Mouse (Mus musculus) forebrain, embryonic 11.5 days (tissue): ENCODE results near the gene Cdkn1a. TPM values are rescaled to one million over a fixed set of nuclear protein-coding genes. Genes with fewer than 3 reads are reported as not detected.

Source experiments
- ATAC-seq: fragments of 200-750 bp; cut with Nextera tagmentation; replicated peaks from 2 replicates; pipeline ENCODE4 v1.8.0; 2017; ENCODE audit warnings: moderate TSS enrichment; ENCODE audit not compliant: low FRiP score
- DNase-seq: peaks from one replicate; pipeline ENCODE4 v3.0.0-alpha.2; 2017; ENCODE audit warnings: low spot score
- H3K27ac ChIP-seq: fragments of 300-500 bp; sonication (generic); 2 replicates; pipeline ENCODE4 v1.5.1; 2014; ENCODE audit warnings: low read depth, low read length
- H3K27me3 ChIP-seq: fragments of 300-500 bp; sonication (generic); 2 replicates; pipeline ENCODE4 v1.6.1; 2014; ENCODE audit warnings: mild to moderate bottlenecking, low read length, mixed read lengths; ENCODE audit not compliant: control insufficient read depth, insufficient read depth
- H3K36me3 ChIP-seq: fragments of 300-500 bp; sonication (generic); 2 replicates; pipeline ENCODE4 v1.6.1; 2014; ENCODE audit warnings: mild to moderate bottlenecking, low read length, moderate library complexity, mixed read lengths; ENCODE audit not compliant: control insufficient read depth, insufficient read depth
- H3K4me1 ChIP-seq: fragments of 300-500 bp; sonication (generic); replicated peaks from 2 replicates; pipeline ENCODE4 v1.6.1; 2014; ENCODE audit warnings: low read length, mixed read lengths; ENCODE audit not compliant: control insufficient read depth, insufficient read depth
- H3K4me2 ChIP-seq: fragments of 300-500 bp; sonication (generic); 2 replicates; pipeline ENCODE4 v1.6.1; 2014; ENCODE audit warnings: low read depth, mild to moderate bottlenecking, low read length, moderate library complexity, mixed read lengths; ENCODE audit not compliant: severe bottlenecking
- H3K4me3 ChIP-seq: fragments of 300-500 bp; sonication (generic); 2 replicates; pipeline ENCODE4 v1.5.1; 2014; ENCODE audit warnings: low read depth, low read length
- H3K9ac ChIP-seq: fragments of 300-500 bp; sonication (generic); 2 replicates; pipeline ENCODE4 v1.6.1; 2014; ENCODE audit warnings: low read length
- H3K9me3 ChIP-seq: fragments of 300-500 bp; sonication (generic); 2 replicates; pipeline ENCODE4 v1.6.1; 2016; ENCODE audit warnings: low read length, mixed read lengths; ENCODE audit not compliant: control insufficient read depth
- WGBS: fragments of 180-500 bp; shearing (Covaris S2); extraction: QIAGEN DNeasy Blood & Tissue Kit; methylation state at CpG from one replicate; pipeline ENCODE4 v1.1.7; 2014; 5-methylcytosine and 5-hydroxymethylcytosine counted together
- polyA plus RNA-seq: library from polyadenylated mRNA; unstranded; fragments of >200 nt; fragmentation: Nextera tagmentation; extraction: Ambion mirVana; gene quantifications from 2 replicates; pipeline ENCODE4 v1.2.1, GENCODE M21; 2014

Cdkn1a gene
- polyA plus RNA-seq, 1 experiment from 2014 or later = 27.3 TPM

DNA sequence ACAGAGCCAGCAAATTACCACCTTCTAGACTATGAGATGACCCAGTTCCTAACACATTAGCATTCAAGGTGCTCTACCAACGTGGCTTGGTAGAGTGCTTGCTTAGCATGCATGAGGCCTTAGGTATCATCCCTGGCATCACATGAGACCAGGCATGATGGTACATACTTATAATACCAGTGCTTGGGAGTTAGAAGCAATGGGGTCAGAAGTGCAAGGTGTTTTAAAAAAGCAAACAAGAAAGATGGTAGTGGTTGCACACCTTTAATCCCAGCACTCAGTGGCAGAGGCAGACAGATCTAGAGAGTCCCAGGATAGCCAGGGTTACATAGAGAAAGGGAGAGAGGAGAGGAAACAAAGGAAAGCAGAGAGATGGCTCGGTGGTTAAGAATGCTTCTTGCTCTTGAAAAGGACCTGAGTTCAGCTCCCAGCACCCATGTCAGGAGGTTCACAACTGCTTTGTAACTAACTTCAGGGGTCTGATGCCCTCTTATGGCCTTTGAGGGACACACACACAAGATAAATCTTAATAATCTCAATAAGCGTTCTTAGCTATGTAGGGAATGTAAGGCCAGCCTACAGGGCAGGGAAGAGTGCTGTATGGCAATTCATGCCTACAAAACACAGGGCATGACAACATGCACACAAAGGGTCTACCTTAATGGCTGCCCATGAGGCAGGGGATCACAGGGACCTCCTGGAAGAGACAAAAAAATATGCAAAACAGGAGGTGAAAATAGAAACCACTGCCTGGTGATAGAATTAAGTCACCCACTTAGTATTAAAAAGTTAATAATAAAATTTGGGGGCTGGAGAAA, 42.9 kb upstream of the Cdkn1a start:
- H3K27me3 ChIP-seq = no peaks in the 10 kb centered on the region
- H3K4me1 ChIP-seq = no peaks in the 10 kb centered on the region
- no peak overlapping the region for H3K9ac ChIP-seq
- no peak overlapping the region for H3K27ac ChIP-seq
- WGBS = 57% methylated on average over 3 of the region's 3 CpGs
- DNase-seq = peak; percentile 42
- no peaks in the 10 kb centered on the region for H3K9me3 ChIP-seq
- no peak overlapping the region for H3K4me2 ChIP-seq
- no peak for ATAC-seq
- H3K4me3 ChIP-seq = no peak overlapping the region
- H3K36me3 ChIP-seq = peaks cover 25% of the 10 kb centered on the region

GRCm38 (mm10) chr17:29048748-29049507, 41.8 kb upstream of the Cdkn1a start:
- ATAC-seq = no peak; the same call in 1 of the 2 replicates
- DNase-seq = peak; percentile 90
- Histone ChIP-seq H3K36me3 (peaks cover 19% of the 10 kb centered on the region; the same call in 1 of the 2 replicates), H3K9ac (no peak overlapping the region), H3K27ac (no peak overlapping the region), H3K4me3 (no peak overlapping the region), H3K27me3 (no peaks in the 10 kb centered on the region), H3K4me2 (no peak overlapping the region), H3K4me1 (no peaks in the 10 kb centered on the region), H3K9me3 (no peaks in the 10 kb centered on the region)
- WGBS = 25% methylated on average over 13 of the region's 13 CpGs

DNA sequence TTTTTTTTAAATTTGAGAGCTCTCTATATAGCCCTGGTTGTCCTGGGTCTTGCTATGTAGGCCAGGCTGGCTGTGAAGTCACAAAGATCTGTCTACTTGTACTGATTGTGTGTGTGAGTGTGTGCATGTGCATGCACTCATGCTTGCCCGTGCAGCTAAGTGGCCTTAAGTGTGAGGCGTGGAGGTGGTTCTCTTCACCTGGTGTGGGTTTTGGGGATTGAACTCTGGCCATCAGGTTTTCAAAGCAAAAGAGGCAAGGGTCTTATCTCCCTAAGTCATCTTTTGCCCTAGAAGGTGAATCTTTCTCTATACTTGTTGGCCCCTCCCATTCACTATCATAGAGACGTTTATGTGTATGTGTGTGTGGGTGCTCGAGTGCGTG, 41.3 kb upstream of the Cdkn1a start:
- Histone ChIP-seq H3K27me3 (no peaks in the 10 kb centered on the region), H3K27ac (no peak overlapping the region), H3K4me3 (no peak overlapping the region), H3K4me2 (no peak overlapping the region), H3K36me3 (peaks cover 15% of the 10 kb centered on the region; the same call in 1 of the 2 replicates), H3K9ac (no peak overlapping the region), H3K9me3 (no peaks in the 10 kb centered on the region), H3K4me1 (no peaks in the 10 kb centered on the region)
- DNase-seq = peak; percentile 50
- ATAC-seq = no peak
- WGBS = 83% methylated on average over 5 of the region's 5 CpGs

DNA sequence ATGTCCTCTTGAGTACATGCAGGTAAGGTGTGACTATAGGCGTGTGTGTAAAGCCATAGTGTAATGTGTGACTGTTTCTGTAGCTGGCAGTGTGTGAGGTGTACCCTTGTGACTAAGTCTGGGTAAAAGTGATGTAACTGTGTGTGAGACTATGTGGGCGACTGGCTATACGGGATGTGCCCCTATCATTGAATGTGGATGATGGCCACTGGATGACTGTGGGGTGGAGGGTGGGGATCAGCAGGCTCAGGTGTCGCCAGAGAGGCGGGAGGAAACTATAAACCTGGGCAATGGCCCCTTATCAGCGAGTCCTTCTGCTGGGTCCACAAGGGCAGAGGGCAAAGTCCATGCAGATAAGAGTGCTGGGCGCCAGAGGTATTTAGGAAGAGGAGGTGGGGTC, 40.9 kb upstream of the Cdkn1a start:
- ATAC-seq (no peak), DNase-seq (no peak)
- Histone ChIP-seq H3K4me3 (no peak overlapping the region), H3K9ac (no peak overlapping the region), H3K4me2 (no peak overlapping the region), H3K4me1 (no peaks in the 10 kb centered on the region), H3K27ac (no peak overlapping the region), H3K9me3 (no peaks in the 10 kb centered on the region), H3K36me3 (peaks cover 15% of the 10 kb centered on the region; the same call in 1 of the 2 replicates), H3K27me3 (no peaks in the 10 kb centered on the region)
- 86% methylated on average over 7 of the region's 7 CpGs for WGBS

GRCm38 (mm10) chr17:29050791-29051190, 40.0 kb upstream of the Cdkn1a start:
- H3K9me3 ChIP-seq = no peaks in the 10 kb centered on the region
- no peak overlapping the region for H3K4me3 ChIP-seq
- H3K36me3 ChIP-seq = peaks cover 12% of the 10 kb centered on the region; the same call in 1 of the 2 replicates
- H3K4me2 ChIP-seq = no peak overlapping the region
- H3K9ac ChIP-seq = no peak overlapping the region
- H3K4me1 ChIP-seq = no peaks in the 10 kb centered on the region
- 71% methylated on average over 14 of the region's 14 CpGs for WGBS
- peak; percentile 51 for DNase-seq
- ATAC-seq = no peak
- no peak overlapping the region for H3K27ac ChIP-seq
- no peaks in the 10 kb centered on the region for H3K27me3 ChIP-seq

DNA sequence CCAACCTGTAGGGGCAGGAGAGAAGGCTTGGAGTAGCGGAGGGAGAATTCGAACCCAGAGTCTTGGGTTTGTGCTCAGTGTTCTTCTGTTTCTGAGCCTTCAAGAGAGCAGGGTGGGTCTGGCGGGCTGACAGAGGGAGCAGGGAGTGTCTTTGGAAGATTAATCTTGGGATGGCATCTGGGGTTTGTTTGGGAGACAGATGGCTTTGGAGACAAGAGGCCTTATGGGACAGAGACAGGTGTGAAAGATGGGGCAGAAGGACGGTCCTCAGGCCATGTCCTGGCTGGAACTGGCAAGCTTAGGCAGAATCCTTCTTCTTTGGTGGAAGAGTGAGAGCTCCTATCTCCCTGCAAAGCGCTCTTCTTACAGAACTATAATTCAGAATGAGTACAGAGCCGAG, 37.7 kb upstream of the Cdkn1a start:
- Histone ChIP-seq H3K9ac (no peak overlapping the region), H3K9me3 (no peaks in the 10 kb centered on the region), H3K4me1 (peaks cover 10% of the 10 kb centered on the region), H3K4me3 (no peak overlapping the region), H3K27ac (no peak overlapping the region), H3K4me2 (no peak overlapping the region), H3K27me3 (no peaks in the 10 kb centered on the region), H3K36me3 (no peaks in the 10 kb centered on the region)
- no peak for DNase-seq
- no peak for ATAC-seq
- WGBS = 91% methylated on average over 6 of the region's 6 CpGs

- Histone ChIP-seq H3K36me3 (no peaks in the 10 kb centered on the region), H3K27me3 (no peaks in the 10 kb centered on the region), H3K27ac (no peak overlapping the region), H3K4me2 (no peak overlapping the region), H3K4me1 (peaks cover 10% of the 10 kb centered on the region), H3K9me3 (no peaks in the 10 kb centered on the region), H3K4me3 (no peak overlapping the region), H3K9ac (no peak overlapping the region)
- DNase-seq = no peak
- 75% methylated on average over 7 of the region's 7 CpGs for WGBS
- ATAC-seq = no peak
Measured at GRCm38 (mm10) chr17:29053841-29054240, 36.9 kb upstream of the Cdkn1a start.

DNA sequence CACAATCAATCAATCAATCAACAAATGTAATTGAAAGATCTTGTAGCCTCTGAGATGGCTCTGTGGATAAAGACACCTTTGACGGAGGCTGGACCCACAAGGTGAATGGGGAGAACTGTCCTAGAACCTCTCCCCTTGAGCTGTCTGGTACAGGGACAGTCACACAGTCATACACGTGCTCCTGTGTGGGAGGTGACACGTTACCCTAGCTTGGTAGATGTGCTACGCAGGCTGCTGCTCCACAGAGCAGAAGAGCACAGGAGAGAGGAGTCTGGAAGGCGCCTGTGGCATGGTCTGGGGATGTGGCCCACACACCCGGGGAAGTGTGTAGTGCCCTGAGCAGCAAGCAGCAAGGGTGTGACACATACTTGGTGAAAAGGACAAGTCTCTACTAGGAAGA, 36.3 kb upstream of the Cdkn1a start:
- peak; percentile 47 for DNase-seq
- Histone ChIP-seq H3K9me3 (no peaks in the 10 kb centered on the region), H3K27me3 (no peaks in the 10 kb centered on the region), H3K4me3 (no peak overlapping the region), H3K4me2 (no peak overlapping the region), H3K9ac (no peak overlapping the region), H3K36me3 (no peaks in the 10 kb centered on the region), H3K27ac (no peak overlapping the region), H3K4me1 (peaks cover 10% of the 10 kb centered on the region)
- WGBS = 85% methylated on average over 6 of the region's 6 CpGs
- ATAC-seq = no peak
